Mouse (Mus musculus): Measurements from ENCODE around the gene Tgm1. TPM values are rescaled to one million over a fixed set of nuclear protein-coding genes. Genes with fewer than 3 reads are reported as not detected.

Tgm1 gene
- polyA plus RNA-seq, 1 experiment from 2014 or later: 0.27 TPM

Other genes starting within 250 kb of the Tgm1 start
- gene Dhrs4, start 235.2 kb downstream of the Tgm1 start, polyA plus RNA-seq (2014; fragmentation: Nextera tagmentation; extraction: Ambion mirVana): 33.9 and 34.8 TPM in 2 replicates
- 8.6 and 9.7 TPM in 2 replicates for gene Carmil3, start 223.3 kb downstream of the Tgm1 start, polyA plus RNA-seq (2014; fragmentation: Nextera tagmentation; extraction: Ambion mirVana)
- 0.23 and 0.26 TPM in 2 replicates for gene Cpne6, start 203.5 kb downstream of the Tgm1 start, polyA plus RNA-seq (2014; fragmentation: Nextera tagmentation; extraction: Ambion mirVana)
- gene Nrl, start 188.9 kb downstream of the Tgm1 start, polyA plus RNA-seq (2014; fragmentation: Nextera tagmentation; extraction: Ambion mirVana): not detected in 2 replicates
- gene Pck2, start 173.7 kb downstream of the Tgm1 start, polyA plus RNA-seq (2014; fragmentation: Nextera tagmentation; extraction: Ambion mirVana): 10.0 and 10.7 TPM in 2 replicates
- gene Dcaf11, start 153.9 kb downstream of the Tgm1 start, polyA plus RNA-seq (2014; fragmentation: Nextera tagmentation; extraction: Ambion mirVana): 76.4 and 85.4 TPM in 2 replicates
- gene A730061H03Rik, start 153.5 kb downstream of the Tgm1 start, polyA plus RNA-seq (2014; fragmentation: Nextera tagmentation; extraction: Ambion mirVana): 0.92 TPM in 1 of 2 replicates, not detected in the other
- gene Fitm1, start 138.3 kb downstream of the Tgm1 start, polyA plus RNA-seq (2014; fragmentation: Nextera tagmentation; extraction: Ambion mirVana): not detected in 2 replicates
- gene Psme1, start 135.8 kb downstream of the Tgm1 start, polyA plus RNA-seq (2014; fragmentation: Nextera tagmentation; extraction: Ambion mirVana): 111 and 114 TPM in 2 replicates
- gene Emc9, start 128.6 kb downstream of the Tgm1 start, polyA plus RNA-seq (2014; fragmentation: Nextera tagmentation; extraction: Ambion mirVana): 8.1 and 8.4 TPM in 2 replicates
- gene Psme2, start 122.8 kb downstream of the Tgm1 start, polyA plus RNA-seq (2014; fragmentation: Nextera tagmentation; extraction: Ambion mirVana): 189 and 202 TPM in 2 replicates
- gene Rnf31, start 122.2 kb downstream of the Tgm1 start, polyA plus RNA-seq (2014; fragmentation: Nextera tagmentation; extraction: Ambion mirVana): 8.2 and 9.8 TPM in 2 replicates
- gene Irf9, start 110.4 kb downstream of the Tgm1 start, polyA plus RNA-seq (2014; fragmentation: Nextera tagmentation; extraction: Ambion mirVana): 5.8 and 6.3 TPM in 2 replicates
- gene Rec8, start 95.9 kb downstream of the Tgm1 start, polyA plus RNA-seq (2014; fragmentation: Nextera tagmentation; extraction: Ambion mirVana): 2.6 and 3.5 TPM in 2 replicates
- gene Ipo4, start 78.0 kb downstream of the Tgm1 start, polyA plus RNA-seq (2014; fragmentation: Nextera tagmentation; extraction: Ambion mirVana): 69.3 and 80.6 TPM in 2 replicates
- gene Gm49378, start 76.0 kb downstream of the Tgm1 start, polyA plus RNA-seq (2014; fragmentation: Nextera tagmentation; extraction: Ambion mirVana): 1.8 and 2.6 TPM in 2 replicates
- gene Tm9sf1, start 70.1 kb downstream of the Tgm1 start, polyA plus RNA-seq (2014; fragmentation: Nextera tagmentation; extraction: Ambion mirVana): 56.6 and 58.1 TPM in 2 replicates
- gene Tssk4, start 63.7 kb downstream of the Tgm1 start, polyA plus RNA-seq (2014; fragmentation: Nextera tagmentation; extraction: Ambion mirVana): 0.87 and 1.1 TPM in 2 replicates
- 61.9 and 66.2 TPM in 2 replicates for gene Mdp1, start 53.4 kb downstream of the Tgm1 start, polyA plus RNA-seq (2014; fragmentation: Nextera tagmentation; extraction: Ambion mirVana)
- 55.4 and 61.8 TPM in 2 replicates for gene Gmpr2, start 42.0 kb downstream of the Tgm1 start, polyA plus RNA-seq (2014; fragmentation: Nextera tagmentation; extraction: Ambion mirVana)
- gene Nedd8, start 41.8 kb downstream of the Tgm1 start, polyA plus RNA-seq (2014; fragmentation: Nextera tagmentation; extraction: Ambion mirVana): 595 and 615 TPM in 2 replicates
- 62.6 and 64.4 TPM in 2 replicates for gene Tinf2, start 32.1 kb downstream of the Tgm1 start, polyA plus RNA-seq (2014; fragmentation: Nextera tagmentation; extraction: Ambion mirVana)
- gene Rabggta, start 8.3 kb upstream of the Tgm1 start, polyA plus RNA-seq (2014; fragmentation: Nextera tagmentation; extraction: Ambion mirVana): 22.0 TPM in 2 replicates
- gene Dhrs1, start 31.8 kb upstream of the Tgm1 start, polyA plus RNA-seq (2014; fragmentation: Nextera tagmentation; extraction: Ambion mirVana): 69.5 and 70.5 TPM in 2 replicates
- 46.2 and 47.4 TPM in 2 replicates for gene Nop9, start 31.8 kb upstream of the Tgm1 start, polyA plus RNA-seq (2014; fragmentation: Nextera tagmentation; extraction: Ambion mirVana)
- 0.18 and 0.22 TPM in 2 replicates for gene Cideb, start 44.5 kb upstream of the Tgm1 start, polyA plus RNA-seq (2014; fragmentation: Nextera tagmentation; extraction: Ambion mirVana)
- 0.12 and 0.40 TPM in 2 replicates for gene Ltb4r2, start 47.5 kb upstream of the Tgm1 start, polyA plus RNA-seq (2014; fragmentation: Nextera tagmentation; extraction: Ambion mirVana)
- gene Ltb4r1, start 52.0 kb upstream of the Tgm1 start, polyA plus RNA-seq (2014; fragmentation: Nextera tagmentation; extraction: Ambion mirVana): not detected in 2 replicates
- 4.9 and 5.8 TPM in 2 replicates for gene Adcy4, start 70.2 kb upstream of the Tgm1 start, polyA plus RNA-seq (2014; fragmentation: Nextera tagmentation; extraction: Ambion mirVana)
- 4.0 and 4.5 TPM in 2 replicates for gene Ripk3, start 74.9 kb upstream of the Tgm1 start, polyA plus RNA-seq (2014; fragmentation: Nextera tagmentation; extraction: Ambion mirVana)
- gene Nfatc4, start 109.2 kb upstream of the Tgm1 start, polyA plus RNA-seq (2014; fragmentation: Nextera tagmentation; extraction: Ambion mirVana): 9.9 and 11.5 TPM in 2 replicates
- 10.7 and 12.0 TPM in 2 replicates for gene Nynrin, start 140.1 kb upstream of the Tgm1 start, polyA plus RNA-seq (2014; fragmentation: Nextera tagmentation; extraction: Ambion mirVana)
- gene Cbln3, start 170.5 kb upstream of the Tgm1 start, polyA plus RNA-seq (2014; fragmentation: Nextera tagmentation; extraction: Ambion mirVana): 0.03 and 0.23 TPM in 2 replicates
- 8.5 and 8.7 TPM in 2 replicates for gene Khnyn, start 171.0 kb upstream of the Tgm1 start, polyA plus RNA-seq (2014; fragmentation: Nextera tagmentation; extraction: Ambion mirVana)
- gene Sdr39u1, start 186.4 kb upstream of the Tgm1 start, polyA plus RNA-seq (2014; fragmentation: Nextera tagmentation; extraction: Ambion mirVana): 25.0 and 27.8 TPM in 2 replicates
- not detected in 2 replicates for gene Cma1, start 230.7 kb upstream of the Tgm1 start, polyA plus RNA-seq (2014; fragmentation: Nextera tagmentation; extraction: Ambion mirVana)
- gene Cma2, start 237.1 kb upstream of the Tgm1 start, polyA plus RNA-seq (2014; fragmentation: Nextera tagmentation; extraction: Ambion mirVana): not detected in 2 replicates